Mouse (Mus musculus) kidney, postnatal 25 days (tissue): ENCODE measurements around the gene P2ry6.

Experiments used
- DNase-seq, 2 experiments: peaks; one replicate each; pipeline ENCODE4 v3.0.0; 2021; ENCODE audit warnings: mixed read lengths in 2 of 2

The P2ry6 gene

DNA sequence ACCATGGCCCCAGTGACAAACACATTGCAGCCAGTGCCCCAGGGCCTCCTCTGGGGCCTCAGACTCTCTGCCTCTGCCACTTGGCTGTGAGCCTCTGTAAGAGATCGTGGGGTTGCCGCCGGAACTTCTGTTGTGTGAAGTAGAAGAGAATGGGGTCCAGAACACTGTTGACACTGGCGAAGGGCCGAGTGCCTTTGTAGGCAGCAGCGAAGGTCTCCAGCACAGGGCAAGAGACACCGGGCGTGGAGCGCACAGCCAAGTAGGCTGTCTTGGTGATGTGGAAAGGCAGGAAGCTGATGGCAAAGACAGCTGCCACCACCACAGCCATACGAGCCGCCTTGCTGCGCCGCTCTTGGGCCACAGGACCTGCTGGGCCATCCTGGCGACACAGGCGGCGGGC lies 36.3 kb downstream of the P2ry6 start:
- peak in 1 of 2 experiments; percentile 43 for DNase-seq

DNA sequence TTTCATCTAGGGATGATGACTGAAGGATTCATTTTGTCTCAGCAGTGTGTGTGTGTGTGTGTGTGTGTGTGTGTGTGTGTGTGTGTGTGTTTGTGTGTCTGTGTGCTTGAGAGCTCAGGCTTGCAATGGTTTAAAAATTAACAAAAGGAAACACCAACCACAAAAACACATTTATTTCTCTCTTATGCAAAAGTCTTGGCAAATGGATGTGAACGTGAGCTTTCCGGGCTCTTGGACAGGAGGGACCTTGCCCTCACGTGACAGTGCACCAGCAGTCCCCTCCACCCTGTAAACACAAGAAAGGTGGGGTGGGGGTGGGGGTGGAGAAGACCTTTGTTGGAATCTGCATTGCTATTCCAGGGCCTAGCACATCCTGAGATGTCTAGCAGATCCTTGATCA lies 37.0 kb downstream of the P2ry6 start:
- peak in 1 of 2 experiments; percentile 76 for DNase-seq

DNA sequence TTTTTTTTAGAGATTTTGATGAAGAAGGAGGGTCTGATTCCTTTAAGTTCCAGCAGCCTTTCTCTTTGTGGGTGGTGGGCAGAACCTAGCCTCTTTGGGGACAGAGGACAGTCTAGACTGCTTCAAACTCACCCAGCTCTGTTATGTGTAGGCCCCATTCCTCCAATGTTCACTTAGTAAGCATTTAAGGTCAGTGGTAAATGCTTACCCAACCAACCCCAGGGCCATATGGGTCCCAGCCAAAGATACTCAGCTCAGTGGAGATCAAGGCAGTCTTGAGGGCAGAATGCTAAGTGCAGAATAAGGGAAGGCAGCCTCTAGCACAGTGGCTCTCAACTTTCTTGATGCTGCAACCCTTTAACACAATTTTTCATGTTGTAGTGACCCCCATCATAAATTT lies 40.9 kb downstream of the P2ry6 start:
- DNase-seq: peak; percentile 68 to 75

- DNase-seq: peak; percentile 95 to 97
These were observed 41.9 kb downstream of the P2ry6 start for GRCm38 (mm10) chr7:100932481-100933007.

- DNase-seq: peak in 1 of 2 experiments; percentile 75
These were observed 42.4 kb downstream of the P2ry6 start, which contains the start of gene Arhgef17 for GRCm38 (mm10) chr7:100931926-100932480. Arhgef17 (minus strand) TSS chr7:100932107.

GRCm38 (mm10) chr7:100931316-100931925 lies 43.0 kb downstream of the P2ry6 start:
- peak; percentile 33 to 61 for DNase-seq

DNA sequence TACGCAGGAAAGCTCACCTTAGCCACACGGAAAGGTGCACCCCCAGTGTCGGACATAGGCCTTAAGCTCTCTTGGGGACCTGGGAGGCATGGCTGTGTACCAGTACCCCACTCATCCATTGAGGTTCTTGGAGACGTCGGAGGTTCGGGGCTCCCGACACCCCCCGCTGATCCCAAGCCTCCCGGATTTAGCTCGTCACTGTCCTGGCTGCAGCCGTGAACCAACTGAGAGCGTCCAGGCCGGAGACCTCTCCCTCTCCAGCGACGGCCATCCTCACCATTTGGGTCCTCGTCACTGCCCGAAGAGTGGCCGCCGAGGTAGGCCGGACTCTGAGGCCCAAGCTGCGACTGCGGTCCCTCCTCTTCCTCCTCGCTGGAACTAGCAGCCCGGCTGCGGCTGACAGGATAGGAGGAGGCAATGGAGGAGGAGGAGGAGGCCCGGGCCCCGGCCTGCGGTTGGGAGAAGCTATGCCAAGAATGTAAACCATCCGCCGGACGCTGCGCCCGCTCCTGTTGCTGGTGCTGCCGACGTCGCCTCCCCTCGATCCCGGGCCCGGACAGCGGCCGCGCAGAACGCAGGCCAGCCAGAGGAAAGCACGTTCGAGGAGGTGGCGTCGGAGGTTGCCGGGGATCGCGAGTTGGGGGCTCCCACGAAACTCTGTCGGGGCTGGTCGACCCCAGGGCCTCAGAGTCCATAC lies 43.7 kb downstream of the P2ry6 start:
- DNase-seq: peak; percentile 81 to 90

- DNase-seq: peak in 1 of 2 experiments; percentile 72
These were observed 44.7 kb downstream of the P2ry6 start for GRCm38 (mm10) chr7:100929639-100930303.

GRCm38 (mm10) chr7:100928456-100928855 lies 46.0 kb downstream of the P2ry6 start:
- DNase-seq: peak; percentile 55 to 82

- no peak for DNase-seq
These were observed 47.0 kb downstream of the P2ry6 start for GRCm38 (mm10) chr7:100927287-100928000.

DNA sequence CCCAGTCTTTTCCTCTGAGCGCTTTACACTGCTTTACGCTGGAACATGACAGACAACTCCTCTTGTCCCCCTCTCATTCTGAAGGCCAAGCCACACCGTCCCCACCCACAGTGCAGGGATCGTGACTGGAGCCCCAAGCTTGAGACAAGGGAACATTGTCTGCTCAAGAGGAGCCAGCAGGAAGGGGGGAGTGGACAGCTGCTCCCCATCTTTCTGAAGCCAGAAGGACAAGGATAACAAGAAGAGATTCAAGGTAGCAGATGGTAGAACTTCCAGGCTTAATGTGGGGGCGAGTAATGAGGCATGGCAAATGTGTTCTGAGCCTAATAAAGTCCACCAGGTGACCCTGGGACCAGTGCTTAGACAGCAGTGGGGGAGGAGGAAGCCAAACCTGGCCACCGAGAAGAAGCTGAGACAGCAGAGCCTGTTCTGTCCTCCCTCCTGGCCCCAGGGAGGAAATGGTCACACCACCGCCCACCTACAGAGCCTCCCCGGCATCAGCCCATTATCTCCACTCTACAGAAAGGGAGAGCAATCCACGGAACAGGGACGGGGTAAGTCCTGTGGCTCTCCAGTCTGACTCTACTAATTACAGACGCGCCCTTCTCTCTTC lies 48.0 kb downstream of the P2ry6 start:
- peak; percentile 62 to 87 for DNase-seq

GRCm38 (mm10) chr7:100924674-100925445 lies 49.6 kb downstream of the P2ry6 start:
- DNase-seq: no peak

GRCm38 (mm10) chr7:100924200-100924599 lies 50.2 kb downstream of the P2ry6 start:
- peak in 1 of 2 experiments; percentile 4 for DNase-seq

- peak; percentile 35 to 68 for DNase-seq
These were observed 51.5 kb downstream of the P2ry6 start for GRCm38 (mm10) chr7:100922907-100923306.

DNA sequence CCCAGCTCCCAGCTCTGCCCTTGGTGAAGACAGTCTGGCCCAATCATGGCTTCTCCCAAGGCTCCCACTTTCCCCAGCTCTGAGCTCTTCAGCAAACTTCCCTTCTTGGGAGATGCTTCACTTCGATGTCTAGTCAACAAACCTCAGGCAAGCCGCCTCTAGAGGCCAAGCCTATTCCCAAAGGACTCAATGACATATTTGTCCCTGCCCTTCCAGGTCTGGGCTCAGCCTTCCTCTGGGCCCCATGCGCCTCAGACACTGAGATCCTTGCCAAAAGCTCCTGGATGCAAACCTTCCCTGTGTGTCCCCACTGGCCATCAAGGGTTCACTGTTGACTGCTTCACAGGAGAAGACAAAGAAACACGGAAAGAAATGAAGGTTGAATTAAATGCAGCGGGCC lies 53.2 kb downstream of the P2ry6 start:
- peak in 1 of 2 experiments; percentile 33 for DNase-seq

GRCm38 (mm10) chr7:100919809-100920107 lies 54.7 kb downstream of the P2ry6 start:
- peak in 1 of 2 experiments; percentile 59 for DNase-seq

GRCm38 (mm10) chr7:100919006-100919808 lies 55.2 kb downstream of the P2ry6 start:
- DNase-seq: peak in 1 of 2 experiments; percentile 83

- peak; percentile 59 to 76 for DNase-seq
These were observed 56.3 kb downstream of the P2ry6 start for GRCm38 (mm10) chr7:100918176-100918575.

- no peak for DNase-seq
These were observed 56.7 kb downstream of the P2ry6 start for GRCm38 (mm10) chr7:100917751-100918150.

GRCm38 (mm10) chr7:100916526-100916925 lies 57.9 kb downstream of the P2ry6 start:
- no peak for DNase-seq
